Mouse (Mus musculus): ENCODE data around the gene Xab2.

The Xab2 gene

GRCm38 (mm10) chr8:3621199-3621970 lies at the start of gene Xab2, which contains the start of gene Pet100:
TSS of gene Xab2 (minus strand) at chr8:3621316.
TSS of gene Pet100 (plus strand) at chr8:3621548.
- peak; percentile 100 for DNase-seq (ENCODE audit: low read depth, low spot score)

- no peak for DNase-seq (ENCODE audit: low read depth, low spot score)
These were observed 49.3 kb upstream of the Xab2 start for GRCm38 (mm10) chr8:3670388-3670787.

GRCm38 (mm10) chr8:3665507-3665906 lies 44.4 kb upstream of the Xab2 start, which contains the start of gene Mcemp1:
TSS of gene Mcemp1 (plus strand) at chr8:3665754.
- DNase-seq (ENCODE audit: low read depth, low spot score) = no peak

DNA sequence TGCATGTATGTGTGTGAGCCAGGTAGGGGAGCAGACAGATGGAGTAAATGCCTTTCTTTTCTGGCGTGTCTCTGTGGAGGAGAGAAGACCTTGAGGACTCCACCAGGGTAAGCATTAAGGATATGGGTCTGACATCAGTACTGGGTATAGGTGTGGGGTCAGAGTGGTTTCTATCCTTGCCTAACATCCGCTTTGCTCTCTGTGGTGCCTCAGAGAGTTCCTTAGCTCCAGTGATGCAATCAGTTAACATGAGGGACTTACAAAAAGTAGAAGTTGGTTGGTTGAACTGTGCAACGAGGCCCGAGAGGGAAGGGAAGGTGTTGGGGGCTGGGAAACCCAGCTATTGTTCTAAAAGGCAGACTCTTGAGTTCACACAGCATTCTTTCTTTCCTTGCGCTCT lies 43.3 kb upstream of the Xab2 start:
- DNase-seq (ENCODE audit: low read depth, low spot score) = no peak

DNA sequence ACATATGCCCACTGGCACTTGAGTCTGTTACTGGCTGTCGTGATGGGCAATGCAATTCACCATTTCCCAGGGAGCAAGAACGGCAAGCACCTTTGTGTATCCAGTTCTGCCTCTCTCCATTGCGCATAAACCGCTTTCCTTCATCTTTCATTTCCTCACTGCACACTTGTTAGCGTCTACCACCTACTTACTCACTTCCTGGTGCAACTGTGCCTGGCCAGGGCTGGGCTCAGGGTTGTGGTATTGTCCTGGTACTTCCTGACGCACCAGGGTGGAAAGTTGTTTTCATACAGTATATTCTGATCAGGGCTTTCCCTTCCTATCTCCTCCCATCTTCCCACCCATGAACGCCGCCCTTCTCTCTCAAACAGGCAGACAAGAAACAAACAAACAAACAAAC lies 39.8 kb upstream of the Xab2 start:
- no peak for DNase-seq (ENCODE audit: low read depth, low spot score)

GRCm38 (mm10) chr8:3656725-3657381 lies 35.7 kb upstream of the Xab2 start:
- DNase-seq (ENCODE audit: low read depth, low spot score) = no peak

DNA sequence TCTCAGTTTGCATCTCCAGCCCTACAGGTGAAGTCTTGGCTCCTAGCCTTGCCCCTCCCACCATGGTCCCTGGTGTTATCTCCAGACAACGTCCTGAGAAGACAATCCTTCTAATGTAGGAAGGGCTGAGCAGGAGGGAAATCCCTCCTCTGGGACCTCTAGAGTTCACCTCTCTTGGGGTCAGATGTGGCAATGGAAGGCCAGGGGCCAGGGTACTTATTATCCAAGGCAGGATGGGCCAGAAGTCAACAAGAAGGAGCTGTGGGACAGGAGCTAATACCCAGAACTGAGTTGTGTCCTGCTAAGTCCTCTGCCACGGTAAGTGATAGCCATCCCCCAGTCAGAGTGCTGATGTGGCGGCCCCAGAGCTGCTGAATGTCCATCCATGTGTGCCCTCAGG lies 34.4 kb upstream of the Xab2 start, which contains the start of gene Retn:
Retn (plus strand) TSS at position 245 of the 400 bp plus-strand sequence.
- no peak for DNase-seq (ENCODE audit: low read depth, low spot score)

- no peak for DNase-seq (ENCODE audit: low read depth, low spot score)
These were observed 33.8 kb upstream of the Xab2 start for GRCm38 (mm10) chr8:3654726-3655508.

GRCm38 (mm10) chr8:3652845-3653244 lies 31.7 kb upstream of the Xab2 start:
- no peak for DNase-seq (ENCODE audit: low read depth, low spot score)

DNA sequence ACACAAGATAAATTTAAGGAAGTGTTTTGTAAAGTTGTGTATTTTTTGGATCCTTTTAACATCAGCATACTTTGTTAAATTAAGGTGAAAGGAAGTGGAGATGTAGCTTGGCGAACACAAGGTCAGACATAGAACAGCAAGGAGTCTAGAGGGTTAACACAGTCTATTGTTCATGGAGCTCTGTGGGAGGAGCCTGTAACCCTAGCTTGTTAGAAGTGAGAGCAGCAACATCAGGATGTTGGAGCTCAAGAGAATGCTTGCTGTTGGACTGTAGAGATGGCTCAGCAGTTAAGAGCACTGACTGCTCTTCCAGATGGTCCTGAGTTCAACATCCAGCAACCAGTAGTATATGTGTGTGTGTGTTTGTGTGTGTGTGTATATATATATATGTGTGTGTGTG lies 27.9 kb upstream of the Xab2 start:
- peak; percentile 9 for DNase-seq (ENCODE audit: low read depth, low spot score)

DNA sequence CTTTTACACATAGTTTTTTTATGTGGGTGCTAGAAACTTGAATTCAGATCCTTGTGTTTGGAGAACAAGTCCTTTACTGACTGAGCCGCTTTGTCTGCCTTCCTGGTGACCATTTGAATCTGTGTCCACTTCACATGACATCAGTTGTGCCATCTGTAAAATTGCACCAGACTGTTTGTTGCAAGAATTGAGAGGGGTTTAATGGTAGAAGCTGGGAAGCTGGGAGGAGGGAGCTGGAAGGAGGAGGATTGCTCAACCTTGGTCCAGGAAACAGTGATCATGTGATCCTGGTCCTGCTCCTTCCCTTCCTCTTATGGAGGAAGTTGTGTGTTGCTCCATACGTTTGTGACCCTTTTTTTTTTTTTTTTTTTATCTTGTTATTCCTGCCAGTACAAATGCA lies 27.2 kb upstream of the Xab2 start:
- DNase-seq (ENCODE audit: low read depth, low spot score) = no peak

DNA sequence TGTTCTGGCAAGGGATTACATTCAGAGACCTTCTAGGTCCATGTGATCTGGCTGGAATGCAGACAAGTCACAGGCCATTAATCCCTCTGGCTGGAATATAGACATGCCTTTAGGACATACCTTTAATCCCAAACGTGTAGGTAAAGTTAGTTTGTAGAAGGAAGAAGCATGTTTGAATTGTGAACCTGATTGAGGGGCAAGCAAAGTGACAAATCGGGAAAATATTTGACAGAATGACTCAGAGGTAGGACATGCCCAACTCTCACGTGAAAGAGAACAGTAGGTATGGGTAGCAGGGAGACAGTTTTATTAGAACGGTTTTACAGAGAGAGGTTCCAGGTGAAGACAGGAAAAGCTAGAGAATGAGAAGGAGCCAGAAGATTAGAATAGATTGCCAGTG lies 26.4 kb upstream of the Xab2 start:
- DNase-seq (ENCODE audit: low read depth, low spot score) = no peak

- DNase-seq (ENCODE audit: low read depth, low spot score) = no peak
These were observed 25.9 kb upstream of the Xab2 start for GRCm38 (mm10) chr8:3646824-3647531.

- DNase-seq (ENCODE audit: low read depth, low spot score) = peak; percentile 2
These were observed 24.7 kb upstream of the Xab2 start for GRCm38 (mm10) chr8:3645804-3646203.

GRCm38 (mm10) chr8:3631478-3631875 lies 10.4 kb upstream of the Xab2 start:
- DNase-seq (ENCODE audit: low read depth, low spot score) = no peak

- DNase-seq (ENCODE audit: low read depth, low spot score) = peak; percentile 49
These were observed 9.7 kb upstream of the Xab2 start, which contains the start of gene Stxbp2 for GRCm38 (mm10) chr8:3630647-3631477. TSS of gene Stxbp2 (plus strand) at chr8:3630955.

- no peak for DNase-seq (ENCODE audit: low read depth, low spot score)
These were observed 6.9 kb upstream of the Xab2 start for GRCm38 (mm10) chr8:3628014-3628413.

GRCm38 (mm10) chr8:3626971-3627370 lies 5.9 kb upstream of the Xab2 start:
- DNase-seq (ENCODE audit: low read depth, low spot score) = no peak

GRCm38 (mm10) chr8:3625445-3625844 lies 4.3 kb upstream of the Xab2 start, which contains the start of gene Pcp2:
TSS of gene Pcp2 (minus strand) at chr8:3625545.
- no peak for DNase-seq (ENCODE audit: low read depth, low spot score)

GRCm38 (mm10) chr8:3622119-3622518 lies 1.0 kb upstream of the Xab2 start:
- DNase-seq (ENCODE audit: low read depth, low spot score) = no peak

DNA sequence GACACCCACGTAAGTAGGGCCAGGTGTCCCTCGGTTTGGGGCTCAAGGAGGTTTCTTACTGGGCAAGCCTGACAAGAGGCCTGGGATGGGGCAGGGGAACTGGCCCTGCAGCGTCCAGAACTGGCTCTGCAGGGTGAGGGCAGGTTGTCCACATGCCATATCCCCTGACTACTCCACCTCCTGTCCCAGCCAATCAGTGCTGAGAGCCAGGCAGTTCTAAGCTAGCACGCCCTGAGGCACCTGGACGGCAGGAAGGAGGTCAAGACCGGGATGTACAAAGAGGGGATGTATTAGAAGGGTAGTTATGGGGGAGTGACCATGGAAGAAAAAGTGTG lies 11.3 kb downstream of the Xab2 start:
- DNase-seq (ENCODE audit: low read depth, low spot score) = no peak
